Mouse (Mus musculus): ENCODE measurements around the gene Itga8.

DNA sequence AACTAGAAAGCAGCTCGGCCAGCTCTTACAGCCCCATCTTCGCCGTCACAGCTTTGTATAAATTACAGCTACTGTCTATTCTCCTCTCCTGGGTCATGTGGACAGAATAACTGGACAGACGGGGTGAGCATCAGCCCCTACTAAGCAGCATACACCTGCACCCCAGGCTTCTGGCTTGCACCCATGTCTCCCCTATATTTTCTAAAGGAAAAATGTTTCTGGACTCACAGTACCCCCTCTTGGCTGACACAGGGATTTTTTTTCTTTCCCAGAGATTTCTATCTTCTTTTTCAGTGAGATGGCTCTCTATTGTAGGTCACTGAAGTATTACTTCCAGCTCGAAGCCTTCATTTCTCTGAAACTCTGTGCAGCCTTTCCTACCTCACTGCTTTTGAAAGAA lies 4.4 kb downstream of the Itga8 start:
- TF ChIP-seq CTCF (IDR thresholded peaks at IDR 0.05; ENCODE audit: low read depth, low read length) (no peak), GATA2 (IDR thresholded peaks at IDR 0.05; ENCODE audit: borderline replicate concordance, low read depth, low read length) (no peak), GATA1 (IDR thresholded peaks at IDR 0.05; ENCODE audit: borderline replicate concordance, low read length) (no peak), TAL1 (conservative IDR thresholded peaks at IDR 0.05; ENCODE audit: low read depth, low read length) (no peak), POLR2AphosphoS5 (IDR thresholded peaks at IDR 0.05; ENCODE audit: insufficient replicate concordance, low read depth, low read length) (no peak)

All from G1E (cell line).